Mouse (Mus musculus): ENCODE measurements at regions not wholly inside any gene's neighbourhood (a gene's known extent, or its start where the extent isn't known, plus 50 kb on each side); places are given as distances from the start of the nearest gene placed in this dataset.
A peak's percentile ranks its signal among the peaks of the same experiment; 100 is the strongest.

DNA sequence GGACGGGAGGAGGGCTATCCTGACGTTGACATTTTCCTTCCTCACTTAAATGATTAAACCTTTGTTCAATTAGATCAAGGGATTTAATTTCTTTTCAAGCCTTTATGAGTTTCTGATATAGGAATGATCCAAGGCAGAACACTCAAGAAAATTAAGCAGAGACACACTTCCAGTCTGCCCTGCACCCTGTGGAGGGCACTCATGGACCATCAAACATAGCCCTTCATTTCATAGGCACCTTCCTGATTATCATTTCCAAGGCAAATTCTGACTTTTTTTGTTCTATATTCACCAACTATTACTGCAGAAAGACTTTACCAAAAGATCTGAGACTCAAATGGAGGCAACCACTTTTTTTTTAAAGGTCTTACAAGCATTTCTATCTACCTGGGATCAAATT lies 91.6 kb upstream of the Tmprss15 start:
- DNase-seq (ENCODE audit: low spot score) (peak; percentile 9), ATAC-seq (replicated peaks; ENCODE audit: low FRiP score, low read depth) (no peak)
- Histone ChIP-seq H3K9ac (ENCODE audit: low read depth, low read length) (no peak overlapping the region), H3K4me2 (ENCODE audit: low read length) (no peak overlapping the region), H3K9me3 (replicated peaks; ENCODE audit: low read length) (no peaks in the 10 kb centered on the region), H3K4me3 (replicated peaks; ENCODE audit: low read depth, low read length) (no peak overlapping the region), H3K4me1 (replicated peaks; ENCODE audit: insufficient read depth, low read length) (no peaks in the 10 kb centered on the region), H3K36me3 (ENCODE audit: insufficient read depth, low read length) (no peaks in the 10 kb centered on the region), H3K27ac (no peak overlapping the region), H3K27me3 (ENCODE audit: insufficient read depth, low read length) (no peaks in the 10 kb centered on the region)
- TF ChIP-seq CTCF (IDR thresholded peaks at IDR 0.05; ENCODE audit: low read depth), result peak; percentile 41
- 57% methylated on average over 2 of the region's 2 CpGs for WGBS

DNA sequence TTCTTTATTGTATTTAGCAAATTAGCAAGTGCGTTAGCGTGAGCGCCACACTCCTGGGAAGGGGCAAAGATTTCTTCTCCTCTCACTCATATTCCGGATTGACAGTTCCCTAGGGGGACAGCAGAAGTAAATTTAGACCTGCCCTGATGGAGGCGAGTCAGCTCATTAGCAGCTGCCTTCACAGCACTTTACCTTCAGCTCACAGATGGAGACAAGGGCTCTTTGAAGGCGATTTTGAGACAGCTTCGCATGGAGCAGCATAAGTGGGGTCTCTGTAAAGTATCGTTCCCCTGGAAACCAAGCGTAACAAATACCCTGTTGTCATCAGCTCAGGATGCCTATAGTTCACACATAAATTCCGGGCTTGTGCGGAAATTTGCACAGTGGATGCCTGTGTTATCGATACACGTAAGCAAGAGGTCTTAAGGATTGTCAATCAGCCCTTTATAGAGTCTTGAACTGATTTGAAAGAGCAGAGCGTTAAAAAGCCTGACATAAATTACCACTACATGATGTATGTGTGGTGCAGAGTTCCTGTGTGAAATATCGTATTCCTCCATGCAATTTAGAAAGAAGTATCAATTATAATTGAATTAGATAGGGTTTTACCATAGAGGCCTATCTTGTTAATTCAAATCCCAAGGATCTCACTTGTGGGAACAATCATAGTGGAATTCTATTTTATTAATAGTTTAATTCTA lies 86.6 kb upstream of the Tmprss15 start:
- no peak overlapping the region for H3K4me2 ChIP-seq (ENCODE audit: low read length)
- H3K27me3 ChIP-seq (ENCODE audit: insufficient read depth, low read length), result no peaks in the 10 kb centered on the region
- 81% methylated on average over 15 of the region's 15 CpGs for WGBS

DNA sequence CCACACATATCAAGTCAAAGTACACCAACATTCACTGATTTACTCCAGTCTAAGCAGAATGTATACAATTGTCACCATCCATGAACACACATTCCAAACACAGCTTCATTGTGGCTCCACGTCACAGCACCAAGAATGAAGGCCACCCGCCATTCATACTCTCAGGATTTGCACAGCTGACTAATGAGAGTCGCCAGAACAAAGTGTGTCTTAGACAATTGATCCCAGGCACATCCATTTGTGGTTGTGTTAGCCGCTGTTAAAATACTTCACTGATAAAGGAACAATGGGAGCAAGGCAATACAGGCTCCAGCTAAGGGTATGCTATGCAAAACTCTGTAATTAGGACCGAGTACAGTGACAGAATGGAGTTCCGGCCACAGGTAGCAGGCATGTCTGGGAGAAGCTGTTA lies 85.9 kb upstream of the Tmprss15 start:
- WGBS, result 82% methylated on average over 6 of the region's 6 CpGs
- ATAC-seq (replicated peaks; ENCODE audit: low FRiP score, low read depth), result no peak
- no peak for DNase-seq (ENCODE audit: low spot score)
- no peak for TF ChIP-seq CTCF (IDR thresholded peaks at IDR 0.05; ENCODE audit: low read depth)
- Histone ChIP-seq H3K27ac (no peak overlapping the region), H3K27me3 (ENCODE audit: insufficient read depth, low read length) (no peaks in the 10 kb centered on the region), H3K4me2 (ENCODE audit: low read length) (no peak overlapping the region), H3K4me3 (replicated peaks; ENCODE audit: low read depth, low read length) (no peak overlapping the region), H3K9ac (ENCODE audit: low read depth, low read length) (no peak overlapping the region), H3K4me1 (replicated peaks; ENCODE audit: insufficient read depth, low read length) (no peaks in the 10 kb centered on the region), H3K36me3 (ENCODE audit: insufficient read depth, low read length) (no peaks in the 10 kb centered on the region), H3K9me3 (replicated peaks; ENCODE audit: low read length) (no peaks in the 10 kb centered on the region)

More for the DNA sequence above, 86.6 kb upstream of the Tmprss15 start:
- no peak for TF ChIP-seq CTCF (IDR thresholded peaks at IDR 0.05; ENCODE audit: low read depth)
- Histone ChIP-seq H3K9ac (ENCODE audit: low read depth, low read length) (no peak overlapping the region), H3K36me3 (ENCODE audit: insufficient read depth, low read length) (no peaks in the 10 kb centered on the region), H3K27ac (no peak overlapping the region), H3K4me1 (replicated peaks; ENCODE audit: insufficient read depth, low read length) (no peaks in the 10 kb centered on the region), H3K4me3 (replicated peaks; ENCODE audit: low read depth, low read length) (no peak overlapping the region), H3K9me3 (replicated peaks; ENCODE audit: low read length) (no peaks in the 10 kb centered on the region)
- ATAC-seq (replicated peaks; ENCODE audit: low FRiP score, low read depth) (no peak), DNase-seq (ENCODE audit: low spot score) (no peak)

DNA sequence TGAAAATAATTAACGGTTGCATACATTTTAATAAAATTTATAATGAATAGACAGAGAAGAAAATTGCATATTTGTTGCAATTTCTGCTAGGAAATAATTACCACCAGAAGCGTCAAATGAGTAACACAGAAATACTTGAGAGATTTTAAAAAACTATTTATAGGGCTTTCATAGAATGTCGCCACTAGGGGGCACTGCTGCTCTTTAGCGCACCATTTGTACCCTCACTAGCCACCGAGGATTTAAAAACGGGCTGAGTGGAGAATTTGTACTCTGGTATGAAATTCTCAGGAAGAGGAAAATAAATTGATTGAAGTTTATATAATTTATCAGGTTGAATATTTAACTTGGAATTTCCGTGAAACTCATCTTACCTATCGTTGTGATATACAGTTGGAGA lies 77.3 kb upstream of the Tmprss15 start:
- H3K27me3 ChIP-seq (ENCODE audit: insufficient read depth, low read length), result no peaks in the 10 kb centered on the region
- no peak overlapping the region for H3K4me2 ChIP-seq (ENCODE audit: low read length)
- H3K27ac ChIP-seq, result no peak overlapping the region
- no peaks in the 10 kb centered on the region for H3K9me3 ChIP-seq (replicated peaks; ENCODE audit: low read length)
- peak; percentile 85 for DNase-seq (ENCODE audit: low spot score)
- no peak for ATAC-seq (replicated peaks; ENCODE audit: low FRiP score, low read depth)
- WGBS, result 11% methylated on average over 8 of the region's 8 CpGs
- H3K36me3 ChIP-seq (ENCODE audit: insufficient read depth, low read length), result no peaks in the 10 kb centered on the region
- peak; percentile 86 for TF ChIP-seq CTCF (IDR thresholded peaks at IDR 0.05; ENCODE audit: low read depth)
- H3K9ac ChIP-seq (ENCODE audit: low read depth, low read length), result no peak overlapping the region
- no peaks in the 10 kb centered on the region for H3K4me1 ChIP-seq (replicated peaks; ENCODE audit: insufficient read depth, low read length)
- no peak overlapping the region for H3K4me3 ChIP-seq (replicated peaks; ENCODE audit: low read depth, low read length)

DNA sequence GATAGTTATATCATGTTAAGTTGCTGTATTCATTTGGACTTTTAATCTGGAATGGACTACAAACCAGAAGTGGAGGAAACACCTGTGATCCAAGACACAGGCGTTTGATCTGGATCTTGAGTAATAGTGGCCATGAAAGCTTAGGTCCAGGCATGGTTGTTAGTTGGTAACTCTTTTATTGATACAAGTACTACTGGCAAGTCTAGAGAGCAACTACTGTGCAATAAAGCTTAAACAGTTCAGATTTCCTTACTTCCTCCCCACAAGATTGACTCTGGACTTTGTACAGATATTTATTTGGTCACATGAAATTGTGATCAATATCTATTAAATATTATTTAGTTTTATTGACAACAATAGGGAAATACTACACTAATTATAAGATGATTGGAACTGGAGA lies 51.9 kb upstream of the Tmprss15 start:
- H3K4me3 ChIP-seq (replicated peaks; ENCODE audit: low read depth, low read length), result no peak overlapping the region
- 84% methylated on average over 1 of the region's 1 CpGs for WGBS
- no peaks in the 10 kb centered on the region for H3K36me3 ChIP-seq (ENCODE audit: insufficient read depth, low read length)
- no peaks in the 10 kb centered on the region for H3K9me3 ChIP-seq (replicated peaks; ENCODE audit: low read length)
- no peak overlapping the region for H3K4me2 ChIP-seq (ENCODE audit: low read length)
- no peak for TF ChIP-seq CTCF (IDR thresholded peaks at IDR 0.05; ENCODE audit: low read depth)
- DNase-seq (ENCODE audit: low spot score) (no peak), ATAC-seq (replicated peaks; ENCODE audit: low FRiP score, low read depth) (no peak)
- no peak overlapping the region for H3K27ac ChIP-seq
- no peak overlapping the region for H3K9ac ChIP-seq (ENCODE audit: low read depth, low read length)
- no peaks in the 10 kb centered on the region for H3K27me3 ChIP-seq (ENCODE audit: insufficient read depth, low read length)
- no peaks in the 10 kb centered on the region for H3K4me1 ChIP-seq (replicated peaks; ENCODE audit: insufficient read depth, low read length)

All from kidney, postnatal 0 days (tissue).